In genomic region chr16:31947901-31948316, GRCm38 (mm10) we compare ENCODE assay signal across 8 mouse cellular contexts. TPM values are rescaled to one million over a fixed set of nuclear protein-coding genes. Genes with fewer than 3 reads are reported as not detected.
DNase-seq lines count a peak whose midpoint lies in the region; ATAC-seq lines count a peak whose summit lies in the region.

No protein-coding gene starts in this region.

- DNase-seq in cerebellum, adult 8-10 months = peak; percentile 41
- DNase-seq in cerebellum, postnatal 4 days (ENCODE audit: low spot score in 2 of 2) = no peak
- DNase-seq in neural tube, embryonic 11.5 days (ENCODE audit: low spot score) = no peak
- no peak for DNase-seq in neural tube, embryonic 10.5 days (ENCODE audit: extremely low spot score, low spot score)
- no peak for DNase-seq in adipocyte (ENCODE audit: low spot score)
- no peak for DNase-seq in ovary, postnatal 36 days (ENCODE audit: low spot score)

- H3K9me3 ChIP-seq in neural tube, embryonic 11.5 days (ENCODE audit: control insufficient read depth, low read length) = no peaks in the 10 kb centered on the region
- no peaks in the 10 kb centered on the region for H3K9me3 ChIP-seq in hindbrain, embryonic 12.5 days (replicated peaks)
- H3K9me3 ChIP-seq in midbrain, embryonic 12.5 days = no peaks in the 10 kb centered on the region

- peak overlapping the region; percentile 90 for H3K4me3 ChIP-seq in neural tube, embryonic 11.5 days (ENCODE audit: low read depth, low read length)
- H3K4me3 ChIP-seq in hindbrain, embryonic 12.5 days = peak overlapping the region; percentile 88
- H3K4me3 ChIP-seq in midbrain, embryonic 12.5 days = peak overlapping the region; percentile 83

- peak overlapping the region; percentile 83 for H3K9ac ChIP-seq in neural tube, embryonic 11.5 days (ENCODE audit: low read length)
- H3K9ac ChIP-seq in hindbrain, embryonic 12.5 days = peak overlapping the region; percentile 92
- peak overlapping the region; percentile 85 for H3K9ac ChIP-seq in midbrain, embryonic 12.5 days (replicated peaks)

- no peaks in the 10 kb centered on the region for H3K36me3 ChIP-seq in neural tube, embryonic 11.5 days (ENCODE audit: control insufficient read depth, insufficient read depth, low read length)
- H3K36me3 ChIP-seq in hindbrain, embryonic 12.5 days = peaks cover 23% of the 10 kb centered on the region; the same call in 1 of the 2 replicates
- peaks cover 8% of the 10 kb centered on the region; the same call in 1 of the 2 replicates for H3K36me3 ChIP-seq in midbrain, embryonic 12.5 days

- peak overlapping the region; percentile 87 for H3K27ac ChIP-seq in neural tube, embryonic 11.5 days (ENCODE audit: low read depth, low read length)
- H3K27ac ChIP-seq in hindbrain, embryonic 12.5 days = peak overlapping the region; percentile 93
- peak overlapping the region; percentile 87 for H3K27ac ChIP-seq in midbrain, embryonic 12.5 days (replicated peaks)

- WGBS in neural tube, embryonic 11.5 days = under 1% methylated on average over 38 of the region's 38 CpGs
- 2% methylated on average over 38 of the region's 38 CpGs for WGBS in hindbrain, embryonic 12.5 days
- WGBS in midbrain, embryonic 12.5 days = under 1% methylated on average over 38 of the region's 38 CpGs

- H3K27me3 ChIP-seq in neural tube, embryonic 11.5 days (ENCODE audit: control insufficient read depth, insufficient read depth, low read length) = no peaks in the 10 kb centered on the region
- H3K27me3 ChIP-seq in hindbrain, embryonic 12.5 days = no peaks in the 10 kb centered on the region
- no peaks in the 10 kb centered on the region for H3K27me3 ChIP-seq in midbrain, embryonic 12.5 days

- peak overlapping the region; percentile 86 for H3K4me2 ChIP-seq in neural tube, embryonic 11.5 days (ENCODE audit: low read depth)
- H3K4me2 ChIP-seq in hindbrain, embryonic 12.5 days (replicated peaks) = peak overlapping the region; percentile 84
- H3K4me2 ChIP-seq in midbrain, embryonic 12.5 days (replicated peaks) = peak overlapping the region; percentile 86

- peaks cover 12% of the 10 kb centered on the region for H3K4me1 ChIP-seq in neural tube, embryonic 11.5 days (ENCODE audit: control insufficient read depth, insufficient read depth, low read length)
- peaks cover 44% of the 10 kb centered on the region for H3K4me1 ChIP-seq in hindbrain, embryonic 12.5 days
- H3K4me1 ChIP-seq in midbrain, embryonic 12.5 days = peaks cover 37% of the 10 kb centered on the region

- peak; percentile 76; the same call in 1 of the 2 replicates for ATAC-seq in neural tube, embryonic 11.5 days (ENCODE audit: insufficient read depth, low FRiP score, low TSS enrichment)
- peak; percentile 76; the same call in 1 of the 2 replicates for ATAC-seq in hindbrain, embryonic 12.5 days (ENCODE audit: low FRiP score)
- peak; percentile 82 for ATAC-seq in midbrain, embryonic 12.5 days (ENCODE audit: low FRiP score, low read depth)

RNA-seq across cellular contexts. Expression of gene 0610012G03Rik, which starts 0.4 kb away (rescaled TPM):
- 81.0 and 87.9 TPM in 2 replicates for polyA plus RNA-seq in neural tube, embryonic 11.5 days (2014; fragmentation: Nextera tagmentation; extraction: Ambion mirVana)
- polyA plus RNA-seq in hindbrain, embryonic 12.5 days (2016; fragmentation: Nextera tagmentation; extraction: Ambion mirVana) = 81.1 and 88.2 TPM in 2 replicates
- polyA plus RNA-seq in midbrain, embryonic 12.5 days (2016; fragmentation: Nextera tagmentation; extraction: Ambion mirVana) = 81.7 and 83.7 TPM in 2 replicates

RNA-seq across cellular contexts. Expression of gene Ncbp2, which starts 0.4 kb away (rescaled TPM):
- 139 and 145 TPM in 2 replicates for polyA plus RNA-seq in neural tube, embryonic 11.5 days (2014; fragmentation: Nextera tagmentation; extraction: Ambion mirVana)
- polyA plus RNA-seq in hindbrain, embryonic 12.5 days (2016; fragmentation: Nextera tagmentation; extraction: Ambion mirVana) = 123 and 128 TPM in 2 replicates
- 131 and 135 TPM in 2 replicates for polyA plus RNA-seq in midbrain, embryonic 12.5 days (2016; fragmentation: Nextera tagmentation; extraction: Ambion mirVana)

RNA-seq across cellular contexts. Expression of gene Pigz, which starts 14.3 kb away (rescaled TPM):
- 1.2 and 1.4 TPM in 2 replicates for polyA plus RNA-seq in neural tube, embryonic 11.5 days (2014; fragmentation: Nextera tagmentation; extraction: Ambion mirVana)
- 2.1 and 2.8 TPM in 2 replicates for polyA plus RNA-seq in hindbrain, embryonic 12.5 days (2016; fragmentation: Nextera tagmentation; extraction: Ambion mirVana)
- 1.4 and 2.5 TPM in 2 replicates for polyA plus RNA-seq in midbrain, embryonic 12.5 days (2016; fragmentation: Nextera tagmentation; extraction: Ambion mirVana)

RNA-seq across cellular contexts. Expression of gene Senp5, which starts 55.2 kb away (rescaled TPM):
- polyA plus RNA-seq in neural tube, embryonic 11.5 days (2014; fragmentation: Nextera tagmentation; extraction: Ambion mirVana) = 11.5 and 13.2 TPM in 2 replicates
- 27.3 and 27.5 TPM in 2 replicates for polyA plus RNA-seq in hindbrain, embryonic 12.5 days (2016; fragmentation: Nextera tagmentation; extraction: Ambion mirVana)
- 25.7 and 26.0 TPM in 2 replicates for polyA plus RNA-seq in midbrain, embryonic 12.5 days (2016; fragmentation: Nextera tagmentation; extraction: Ambion mirVana)
